ENCODE assay signal across 8 mouse cellular contexts in genomic region chr4:152478224-152478567, GRCm38 (mm10). TPM values are rescaled to one million over a fixed set of nuclear protein-coding genes. Genes with fewer than 3 reads are reported as not detected.
DNase-seq lines count a peak whose midpoint lies in the region; ATAC-seq and TF ChIP-seq lines count a peak whose summit lies in the region.

No protein-coding gene starts in this region.

- H3K36me3 ChIP-seq in lung, embryonic 14.5 days (ENCODE audit: insufficient read depth), result no peaks in the 10 kb centered on the region
- no peaks in the 10 kb centered on the region for H3K36me3 ChIP-seq in limb, embryonic 11.5 days (ENCODE audit: control insufficient read depth, insufficient read depth, low read length)
- no peaks in the 10 kb centered on the region for H3K36me3 ChIP-seq in neural tube, embryonic 15.5 days

- no peaks in the 10 kb centered on the region for H3K9me3 ChIP-seq in lung, embryonic 14.5 days (ENCODE audit: low read depth, low read length)
- H3K9me3 ChIP-seq in limb, embryonic 11.5 days (ENCODE audit: control insufficient read depth, low read length), result no peaks in the 10 kb centered on the region
- H3K9me3 ChIP-seq in neural tube, embryonic 15.5 days (replicated peaks), result no peaks in the 10 kb centered on the region

- WGBS in lung, embryonic 14.5 days, result under 1% methylated on average over 13 of the region's 13 CpGs
- 2% methylated on average over 13 of the region's 13 CpGs for WGBS in limb, embryonic 11.5 days
- WGBS in neural tube, embryonic 15.5 days, result under 1% methylated on average over 13 of the region's 13 CpGs

- DNase-seq in lung, embryonic 14.5 days, result no peak
- no peak for DNase-seq in lung, postnatal 4 days
- DNase-seq in limb, embryonic 11.5 days (ENCODE audit: low spot score), result no peak
- DNase-seq in layer of hippocampus, adult 11-12 months (ENCODE audit: low spot score), result no peak
- DNase-seq in gastrocnemius, adult 8-10 months (ENCODE audit: low spot score in 2 of 2), result no peak

- ATAC-seq in lung, embryonic 14.5 days (ENCODE audit: insufficient read depth), result peak; percentile 32; the same call in 1 of the 2 replicates
- no peak; the same call in 1 of the 2 replicates for ATAC-seq in limb, embryonic 11.5 days (ENCODE audit: insufficient number of reproducible peaks, low FRiP score, low TSS enrichment, low read depth)
- ATAC-seq in neural tube, embryonic 15.5 days (ENCODE audit: low FRiP score), result peak; percentile 26
- ATAC-seq in erythroid progenitor cell, adult 5-6 weeks (replicated peaks; ENCODE audit: low FRiP score, poor library complexity, severe bottlenecking), result no peak

- H3K9ac ChIP-seq in lung, embryonic 14.5 days, result peak overlapping the region; percentile 71
- H3K9ac ChIP-seq in limb, embryonic 11.5 days (ENCODE audit: low read length), result peak overlapping the region; percentile 74
- H3K9ac ChIP-seq in neural tube, embryonic 15.5 days (replicated peaks), result peak overlapping the region; percentile 88

- TF ChIP-seq CTCF in lung, embryonic 14.5 days (IDR thresholded peaks at IDR 0.05; ENCODE audit: low read depth), result no peak
- TF ChIP-seq CTCF in embryonic fibroblast, embryonic 13.5 days (IDR thresholded peaks at IDR 0.05; ENCODE audit: borderline replicate concordance, insufficient read depth, low read length), result no peak

- H3K4me2 ChIP-seq in lung, embryonic 14.5 days, result peak overlapping the region; percentile 86
- peak overlapping the region; percentile 83 for H3K4me2 ChIP-seq in limb, embryonic 11.5 days (ENCODE audit: low read depth, severe bottlenecking)
- H3K4me2 ChIP-seq in neural tube, embryonic 15.5 days, result peak overlapping the region; percentile 85

- peak overlapping the region; percentile 59 for H3K4me3 ChIP-seq in lung, embryonic 14.5 days (ENCODE audit: low read depth, low read length)
- H3K4me3 ChIP-seq in embryonic fibroblast, embryonic 13.5 days (ENCODE audit: insufficient read depth, low read length), result peak overlapping the region; percentile 64
- peak overlapping the region; percentile 73 for H3K4me3 ChIP-seq in limb, embryonic 11.5 days (ENCODE audit: low read depth, low read length)
- H3K4me3 ChIP-seq in neural tube, embryonic 15.5 days (replicated peaks), result peak overlapping the region; percentile 86

- no peak for TF ChIP-seq POLR2A in embryonic fibroblast, embryonic 13.5 days (IDR thresholded peaks at IDR 0.05; ENCODE audit: low read depth, low read length)

- peak overlapping the region; percentile 60; the same call in 1 of the 2 replicates for H3K27ac ChIP-seq in lung, embryonic 14.5 days (ENCODE audit: low read depth)
- H3K27ac ChIP-seq in embryonic fibroblast, embryonic 13.5 days (ENCODE audit: insufficient read depth, low read length), result no peak overlapping the region
- H3K27ac ChIP-seq in limb, embryonic 11.5 days (replicated peaks; ENCODE audit: low read depth, low read length), result no peak overlapping the region
- peak overlapping the region; percentile 94 for H3K27ac ChIP-seq in neural tube, embryonic 15.5 days (replicated peaks)

- H3K27me3 ChIP-seq in lung, embryonic 14.5 days (ENCODE audit: insufficient read depth, low read length), result peaks cover 13% of the 10 kb centered on the region; the same call in 1 of the 2 replicates
- H3K27me3 ChIP-seq in limb, embryonic 11.5 days (ENCODE audit: control insufficient read depth, insufficient read depth, low read length), result peaks cover 13% of the 10 kb centered on the region
- H3K27me3 ChIP-seq in neural tube, embryonic 15.5 days (replicated peaks), result no peaks in the 10 kb centered on the region

- H3K4me1 ChIP-seq in lung, embryonic 14.5 days (ENCODE audit: insufficient read depth), result no peaks in the 10 kb centered on the region
- no peaks in the 10 kb centered on the region for H3K4me1 ChIP-seq in embryonic fibroblast, embryonic 13.5 days (ENCODE audit: control insufficient read depth, insufficient read depth, low read length)
- H3K4me1 ChIP-seq in limb, embryonic 11.5 days (ENCODE audit: control insufficient read depth, insufficient read depth, low read length), result peaks cover 7% of the 10 kb centered on the region; the same call in 1 of the 2 replicates
- peaks cover 33% of the 10 kb centered on the region for H3K4me1 ChIP-seq in neural tube, embryonic 15.5 days

RNA-seq across cellular contexts. Expression of gene Kcnab2, which starts 0.5 kb away (rescaled TPM):
- polyA plus RNA-seq in lung, embryonic 14.5 days (2014; fragmentation: Nextera tagmentation; extraction: Ambion mirVana), result 3.6 and 4.3 TPM in 2 replicates
- polyA plus RNA-seq in embryonic fibroblast, embryonic 13.5 days (2011; ENCODE audit: insufficient read length, low read depth, missing spikeins), result 2.6 and 3.6 TPM in 2 replicates
- 3.6 and 3.7 TPM in 2 replicates for polyA plus RNA-seq in limb, embryonic 11.5 days (2014; fragmentation: Nextera tagmentation; extraction: Ambion mirVana)
- 37.1 and 50.5 TPM in 2 replicates for polyA plus RNA-seq in neural tube, embryonic 15.5 days (2015; fragmentation: Nextera tagmentation; extraction: Ambion mirVana)
- total RNA-seq in erythroid progenitor cell, adult 5-6 weeks (2015; ENCODE audit: low replicate concordance), result 5.0 and 8.6 TPM in 2 replicates
- total RNA-seq in erythroid progenitor cell, adult 5-6 weeks (2017; ENCODE audit: low replicate concordance), result 8.9 and 10.9 TPM in 2 replicates
- total RNA-seq in gastrocnemius, adult 8-10 months (2022), result 1 to 10 TPM in 1 of 4 experiments, under 1 TPM in 3; 0.63 to 1.2 (median 0.85) TPM

RNA-seq across cellular contexts. Expression of gene Nphp4, which starts 1.7 kb away (rescaled TPM):
- 3.2 and 3.7 TPM in 2 replicates for polyA plus RNA-seq in lung, embryonic 14.5 days (2014; fragmentation: Nextera tagmentation; extraction: Ambion mirVana)
- 2.4 and 4.0 TPM in 2 replicates for polyA plus RNA-seq in embryonic fibroblast, embryonic 13.5 days (2011; ENCODE audit: insufficient read length, low read depth, missing spikeins)
- polyA plus RNA-seq in limb, embryonic 11.5 days (2014; fragmentation: Nextera tagmentation; extraction: Ambion mirVana), result 2.6 and 2.7 TPM in 2 replicates
- polyA plus RNA-seq in neural tube, embryonic 15.5 days (2015; fragmentation: Nextera tagmentation; extraction: Ambion mirVana), result 4.9 and 5.4 TPM in 2 replicates
- 8.8 TPM in 1 of 2 replicates, not detected in the other for total RNA-seq in erythroid progenitor cell, adult 5-6 weeks (2015; ENCODE audit: low replicate concordance)
- not detected in 2 replicates for total RNA-seq in erythroid progenitor cell, adult 5-6 weeks (2017; ENCODE audit: low replicate concordance)
- under 1 TPM; 0.40 to 0.92 (median 0.44) TPM for total RNA-seq in gastrocnemius, adult 8-10 months (2022)

Comparison
In these comparisons a context has a peak if more than half of its experiments do, and no peak if none do; other contexts are left out.
1. ATAC-seq: peak in lung, embryonic 14.5 days (single experiment) and neural tube, embryonic 15.5 days (single experiment); none in limb, embryonic 11.5 days (single experiment) and erythroid progenitor cell, adult 5-6 weeks (single experiment).
2. H3K27ac ChIP-seq: peak in lung, embryonic 14.5 days (single experiment) and neural tube, embryonic 15.5 days (single experiment); none in embryonic fibroblast, embryonic 13.5 days (single experiment) and limb, embryonic 11.5 days (single experiment).
3. Peak in every context shown above with its lines, with median percentiles within 50 percentile points of each other: H3K4me2 ChIP-seq, H3K4me3 ChIP-seq and H3K9ac ChIP-seq.